Mouse (Mus musculus) E14TG2a.4 (cell line): ENCODE data around the gene Nkain2.

Source experiments
- CTCF ChIP-seq: conservative IDR thresholded peaks from 2 replicates; pipeline ENCODE4 v1.5.1; 2014; ENCODE audit warnings: low read length
- POU5F1 ChIP-seq: IDR thresholded peaks from 2 replicates; pipeline ENCODE4 v1.6.1; 2014; ENCODE audit warnings: low read length, borderline replicate concordance

GRCm38 (mm10) chr10:32052045-32052444 is 838.2 kb downstream of the Nkain2 start:
- TF ChIP-seq POU5F1, result no peak
- TF ChIP-seq CTCF, result no peak
